Mouse (Mus musculus) forebrain, embryonic 11.5 days (tissue): ENCODE measurements at regions not wholly inside any gene's neighbourhood (a gene's known extent, or its start where the extent isn't known, plus 50 kb on each side); places are given as distances from the start of the nearest gene placed in this dataset.

Experiments used
- ATAC-seq: fragments of 200-750 bp; cut with Nextera tagmentation; replicated peaks from 2 replicates; pipeline ENCODE4 v1.8.0; 2017; ENCODE audit warnings: moderate TSS enrichment; ENCODE audit not compliant: low FRiP score
- DNase-seq: peaks from one replicate; pipeline ENCODE4 v3.0.0-alpha.2; 2017; ENCODE audit warnings: low spot score
- H3K27ac ChIP-seq: fragments of 300-500 bp; sonication (generic); 2 replicates; pipeline ENCODE4 v1.5.1; 2014; ENCODE audit warnings: low read depth, low read length
- H3K27me3 ChIP-seq: fragments of 300-500 bp; sonication (generic); 2 replicates; pipeline ENCODE4 v1.6.1; 2014; ENCODE audit warnings: mild to moderate bottlenecking, low read length, mixed read lengths; ENCODE audit not compliant: control insufficient read depth, insufficient read depth
- H3K36me3 ChIP-seq: fragments of 300-500 bp; sonication (generic); 2 replicates; pipeline ENCODE4 v1.6.1; 2014; ENCODE audit warnings: mild to moderate bottlenecking, low read length, moderate library complexity, mixed read lengths; ENCODE audit not compliant: control insufficient read depth, insufficient read depth
- H3K4me1 ChIP-seq: fragments of 300-500 bp; sonication (generic); replicated peaks from 2 replicates; pipeline ENCODE4 v1.6.1; 2014; ENCODE audit warnings: low read length, mixed read lengths; ENCODE audit not compliant: control insufficient read depth, insufficient read depth
- H3K4me2 ChIP-seq: fragments of 300-500 bp; sonication (generic); 2 replicates; pipeline ENCODE4 v1.6.1; 2014; ENCODE audit warnings: low read depth, mild to moderate bottlenecking, low read length, moderate library complexity, mixed read lengths; ENCODE audit not compliant: severe bottlenecking
- H3K4me3 ChIP-seq: fragments of 300-500 bp; sonication (generic); 2 replicates; pipeline ENCODE4 v1.5.1; 2014; ENCODE audit warnings: low read depth, low read length
- H3K9ac ChIP-seq: fragments of 300-500 bp; sonication (generic); 2 replicates; pipeline ENCODE4 v1.6.1; 2014; ENCODE audit warnings: low read length
- H3K9me3 ChIP-seq: fragments of 300-500 bp; sonication (generic); 2 replicates; pipeline ENCODE4 v1.6.1; 2016; ENCODE audit warnings: low read length, mixed read lengths; ENCODE audit not compliant: control insufficient read depth
- WGBS: fragments of 180-500 bp; shearing (Covaris S2); extraction: QIAGEN DNeasy Blood & Tissue Kit; methylation state at CpG from one replicate; pipeline ENCODE4 v1.1.7; 2014; 5-methylcytosine and 5-hydroxymethylcytosine counted together

- Histone ChIP-seq H3K9me3 (no peaks in the 10 kb centered on the region), H3K27ac (no peak overlapping the region), H3K4me1 (no peaks in the 10 kb centered on the region; the same call in 1 of the 2 replicates), H3K4me2 (no peak overlapping the region), H3K9ac (no peak overlapping the region), H3K27me3 (no peaks in the 10 kb centered on the region), H3K4me3 (no peak overlapping the region), H3K36me3 (no peaks in the 10 kb centered on the region)
- peak; percentile 66 for ATAC-seq
- DNase-seq, result no peak
- WGBS, result 34% methylated on average over 12 of the region's 14 CpGs
Observed at GRCm38 (mm10) chr3:19061488-19062248, 566.8 kb downstream of the 1700064H15Rik start.

DNA sequence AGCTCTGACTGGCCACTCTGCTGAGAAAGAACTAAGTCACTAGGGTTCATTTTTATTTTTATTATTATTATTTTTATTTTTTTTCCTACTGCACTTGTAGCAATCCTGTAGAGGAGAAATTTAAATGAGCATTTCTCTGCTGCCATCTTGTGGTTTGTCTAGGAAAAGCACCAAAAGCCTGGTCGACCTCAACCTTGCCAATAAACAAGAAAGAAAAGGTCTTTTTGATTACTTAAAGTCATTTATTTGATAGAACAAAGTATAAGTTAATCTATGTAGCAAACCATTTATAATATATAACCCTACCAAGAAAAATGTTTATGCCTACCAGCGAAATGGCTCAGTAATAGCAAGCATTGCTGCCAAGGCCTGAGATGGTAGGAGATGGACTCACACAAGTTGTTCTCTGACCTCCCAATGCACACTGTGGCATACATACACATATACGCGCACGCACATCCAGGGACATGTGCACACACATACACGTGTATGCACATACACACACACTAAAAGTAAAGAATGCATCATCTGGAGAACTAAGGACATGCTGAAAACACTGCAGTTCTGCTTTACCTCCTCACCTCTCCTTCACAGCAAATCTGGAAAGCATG is 566.1 kb downstream of the 1700064H15Rik start:
- Histone ChIP-seq H3K4me2 (no peak overlapping the region), H3K36me3 (no peaks in the 10 kb centered on the region), H3K27ac (no peak overlapping the region), H3K9me3 (no peaks in the 10 kb centered on the region), H3K9ac (no peak overlapping the region), H3K4me1 (no peaks in the 10 kb centered on the region; the same call in 1 of the 2 replicates), H3K27me3 (no peaks in the 10 kb centered on the region), H3K4me3 (no peak overlapping the region)
- DNase-seq, result peak; percentile 59
- 35% methylated on average over 6 of the region's 6 CpGs for WGBS
- peak; percentile 16 for ATAC-seq

- no peak for ATAC-seq
- H3K9me3 ChIP-seq, result no peaks in the 10 kb centered on the region
- no peaks in the 10 kb centered on the region for H3K36me3 ChIP-seq
- H3K27ac ChIP-seq, result no peak overlapping the region
- H3K4me1 ChIP-seq, result no peaks in the 10 kb centered on the region
- no peaks in the 10 kb centered on the region for H3K27me3 ChIP-seq
- WGBS, result 86% methylated on average over 3 of the region's 3 CpGs
- no peak for DNase-seq
- H3K4me3 ChIP-seq, result no peak overlapping the region
- no peak overlapping the region for H3K9ac ChIP-seq
- H3K4me2 ChIP-seq, result no peak overlapping the region
Observed at GRCm38 (mm10) chr3:19067141-19067757, 561.2 kb downstream of the 1700064H15Rik start.
